Mouse (Mus musculus): ENCODE results near the gene Chl1.

- TF ChIP-seq POLR2A (IDR thresholded peaks at IDR 0.05; ENCODE audit: borderline replicate concordance, extremely low read depth, insufficient read depth, insufficient read length, poor library complexity, severe bottlenecking): no peak
- no peak for TF ChIP-seq CTCF (IDR thresholded peaks at IDR 0.05; ENCODE audit: borderline replicate concordance, extremely low read depth, insufficient read depth, insufficient read length)
Observed at GRCm38 (mm10) chr6:103766830-103767229, 256.4 kb downstream of the Chl1 start.

Measured in brain, embryonic 14.5 days (tissue).